Mouse (Mus musculus) G1E-ER4 (cell line): ENCODE data around the gene Dusp16. TPM values are rescaled to one million over a fixed set of nuclear protein-coding genes. Genes with fewer than 3 reads are reported as not detected.

Source experiments
- GATA1 ChIP-seq: IDR thresholded peaks from one replicate; pipeline ENCODE4 v1.8.0; 2012; ENCODE audit warnings: low read length, inconsistent platforms
- polyA plus RNA-seq: library from polyadenylated mRNA; stranded (reverse); fragments of >175 nt; gene quantifications from 2 replicates; pipeline ENCODE4 v1.2.3, GENCODE M21; 2012

Dusp16 gene
- polyA plus RNA-seq: 3.1 and 4.7 TPM in 2 replicates

DNA sequence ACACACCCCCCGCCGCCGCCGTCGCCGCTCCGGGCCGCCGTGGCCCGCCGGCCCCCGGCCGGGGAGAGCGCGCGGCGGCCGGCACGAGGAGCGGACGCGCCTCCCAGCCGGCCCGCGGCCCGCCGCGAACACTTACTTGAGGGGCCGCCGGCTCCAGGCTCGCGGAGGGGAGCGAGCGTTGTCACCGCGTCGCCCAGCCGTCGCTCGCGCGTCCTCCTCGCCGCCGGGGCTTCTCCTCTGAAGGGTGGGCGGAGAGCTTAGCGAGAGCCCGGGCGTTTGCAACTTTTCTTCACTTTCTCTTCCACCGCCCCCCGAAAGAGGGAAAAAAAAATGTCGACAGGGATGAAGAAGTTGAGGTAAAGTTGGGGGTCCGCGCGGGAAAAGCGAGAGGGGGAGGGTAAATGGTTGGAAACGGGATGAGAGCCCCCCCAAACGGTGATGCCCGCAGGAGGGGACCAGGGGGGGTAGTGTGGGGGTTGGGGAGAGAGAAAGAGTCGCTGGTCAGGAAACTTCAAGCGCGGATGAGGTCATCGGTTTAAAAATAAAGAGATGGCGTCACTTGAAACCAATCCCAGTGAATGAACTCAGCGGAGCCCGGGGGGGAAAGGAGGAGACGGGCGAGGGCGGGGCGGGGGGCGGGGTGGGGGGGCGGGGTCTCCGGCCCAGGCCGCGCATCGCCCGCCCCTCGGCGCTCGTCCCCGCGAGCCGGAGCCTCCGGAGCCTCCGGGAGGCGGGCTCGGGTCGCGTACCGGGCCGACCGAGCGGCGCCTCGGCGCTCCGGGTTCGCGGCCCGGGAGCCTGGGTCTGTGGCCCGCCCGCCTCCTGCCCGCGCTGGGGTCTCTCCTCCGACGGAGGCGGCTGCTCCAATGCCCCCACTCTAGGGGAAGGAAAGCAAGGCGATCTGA, at the start of gene Dusp16:
TSS of gene Dusp16 (minus strand) at position 485 of the 905 bp plus-strand sequence.
- no peak for TF ChIP-seq GATA1

DNA sequence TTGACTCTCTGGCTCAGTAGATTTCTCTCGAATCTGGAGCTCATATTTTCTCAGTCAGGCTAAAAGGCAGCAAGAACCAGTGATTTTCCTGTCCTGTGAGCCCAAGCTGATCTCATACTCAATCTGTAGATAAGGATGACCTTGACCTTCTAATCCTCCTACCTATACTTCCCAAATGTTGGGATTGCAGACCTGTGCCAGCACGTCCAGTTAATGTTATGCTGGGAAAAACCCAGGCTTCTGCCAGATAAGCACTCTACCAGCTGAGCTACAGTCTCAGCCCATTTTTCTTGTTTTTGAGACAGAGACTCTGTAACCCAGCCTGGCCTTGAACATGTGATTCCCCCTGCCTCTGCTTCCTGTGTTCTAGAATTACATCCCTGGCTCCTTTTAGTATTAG, 47.9 kb upstream of the Dusp16 start:
- TF ChIP-seq GATA1: no peak

- no peak for TF ChIP-seq GATA1
These were observed 45.7 kb upstream of the Dusp16 start for GRCm38 (mm10) chr6:134838111-134838510.

DNA sequence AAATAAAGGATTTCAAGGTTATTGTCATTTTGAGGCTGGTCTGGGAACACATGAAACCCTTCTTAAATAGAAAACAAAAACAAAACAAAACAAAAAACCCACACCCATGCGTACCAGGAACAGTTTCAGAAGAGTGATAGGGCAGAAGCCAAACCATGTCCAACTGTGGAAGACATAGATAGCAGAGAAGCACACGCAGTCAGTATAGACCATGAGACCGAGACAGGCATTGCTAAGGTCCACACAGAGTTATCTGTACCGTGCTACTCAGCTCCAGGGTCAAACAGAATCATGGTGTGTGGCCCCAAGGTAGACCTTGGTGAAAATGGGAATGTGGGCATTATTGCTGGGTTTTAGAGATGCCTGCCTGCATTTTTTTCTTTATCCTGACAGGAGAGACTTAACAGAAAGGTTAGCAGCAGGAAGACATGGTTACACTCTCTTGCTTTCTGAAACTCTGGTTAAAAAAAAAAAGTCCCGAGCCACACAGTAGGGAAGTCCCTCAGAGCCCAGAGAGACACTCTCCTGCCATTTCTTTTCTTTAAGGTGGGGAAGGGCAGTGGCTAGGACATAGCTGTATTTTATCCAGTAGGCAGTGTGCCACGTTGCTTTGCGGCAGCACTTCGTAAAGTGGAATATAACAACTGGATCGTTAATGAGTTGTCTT, 42.3 kb upstream of the Dusp16 start:
- TF ChIP-seq GATA1: no peak

GRCm38 (mm10) chr6:134830776-134831175, 38.4 kb upstream of the Dusp16 start:
- TF ChIP-seq GATA1: no peak

DNA sequence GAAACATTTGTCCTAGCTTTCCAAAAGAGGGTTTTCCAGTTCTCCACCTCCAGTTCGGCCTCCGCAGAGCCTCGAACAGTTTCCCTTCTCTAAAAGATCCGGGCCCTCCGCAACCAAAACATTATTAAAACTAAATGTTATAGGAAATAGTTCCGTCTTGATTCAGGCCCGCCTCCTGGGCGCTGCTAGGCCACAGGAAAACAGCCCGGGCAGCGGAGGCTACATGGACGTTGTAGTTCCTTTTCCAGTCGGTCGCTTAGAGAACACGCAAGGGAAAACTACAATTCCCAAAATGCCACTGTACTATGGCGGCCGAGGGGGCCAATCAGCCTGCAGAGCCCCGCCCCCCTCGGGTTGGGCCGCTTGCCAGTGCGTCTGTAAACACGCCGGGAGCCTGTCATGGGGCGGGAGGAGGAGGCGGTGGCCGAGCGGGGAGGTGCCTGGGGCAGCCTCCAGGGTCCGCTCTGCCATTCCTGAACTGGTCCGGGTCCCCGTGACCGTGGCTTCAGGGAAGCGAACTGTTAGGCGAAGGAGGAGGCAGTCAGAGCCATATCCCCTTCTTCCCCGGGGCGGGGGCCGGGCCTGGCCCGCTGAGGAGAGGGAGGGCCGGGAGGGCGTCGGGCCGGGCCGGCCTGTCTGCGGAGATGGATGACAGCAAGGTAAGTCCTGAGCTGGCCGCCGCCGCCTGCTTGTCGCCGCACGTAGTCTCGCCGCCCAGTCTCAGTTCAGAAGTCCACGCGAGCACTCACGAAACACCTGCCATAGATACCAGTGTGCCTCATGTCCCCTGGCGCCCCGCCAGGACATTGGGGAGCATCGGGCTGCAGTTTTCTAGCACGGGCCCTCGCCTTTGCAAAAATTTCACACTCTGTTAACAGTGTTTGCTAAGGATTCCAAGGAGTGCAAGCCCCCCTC, 37.6 kb upstream of the Dusp16 start, which contains the start of gene Crebl2:
TSS of gene Crebl2 (plus strand) at position 369 of the 915 bp plus-strand sequence.
- no peak for TF ChIP-seq GATA1

GRCm38 (mm10) chr6:134822844-134823243, 30.4 kb upstream of the Dusp16 start:
- TF ChIP-seq GATA1: no peak

- TF ChIP-seq GATA1: no peak
These were observed 28.0 kb upstream of the Dusp16 start for GRCm38 (mm10) chr6:134820411-134820810.

GRCm38 (mm10) chr6:134819741-134820140, 27.3 kb upstream of the Dusp16 start:
- TF ChIP-seq GATA1: no peak

GRCm38 (mm10) chr6:134817051-134817928, 24.9 kb upstream of the Dusp16 start:
- TF ChIP-seq GATA1: no peak

GRCm38 (mm10) chr6:134813066-134813465, 20.6 kb upstream of the Dusp16 start:
- TF ChIP-seq GATA1: no peak

DNA sequence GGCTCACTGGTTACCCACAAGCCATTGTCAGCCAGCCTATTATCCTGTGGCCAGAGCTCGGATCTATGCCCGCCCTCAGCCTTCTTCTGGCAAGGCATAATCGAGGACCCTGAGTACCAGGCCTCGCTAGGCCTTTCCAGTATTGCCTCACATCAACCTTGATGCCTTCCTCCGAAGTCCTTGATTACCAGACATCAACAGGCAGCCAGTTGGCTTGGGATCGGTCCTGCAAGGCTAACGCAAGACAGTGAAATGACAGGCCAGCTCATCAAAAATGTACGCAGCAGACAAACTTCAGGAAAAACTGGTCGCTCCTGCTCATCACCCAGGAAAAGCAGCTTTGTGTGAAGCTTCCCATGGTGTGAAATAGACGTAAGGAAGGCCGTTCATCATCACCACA, 15.4 kb upstream of the Dusp16 start:
- no peak for TF ChIP-seq GATA1

DNA sequence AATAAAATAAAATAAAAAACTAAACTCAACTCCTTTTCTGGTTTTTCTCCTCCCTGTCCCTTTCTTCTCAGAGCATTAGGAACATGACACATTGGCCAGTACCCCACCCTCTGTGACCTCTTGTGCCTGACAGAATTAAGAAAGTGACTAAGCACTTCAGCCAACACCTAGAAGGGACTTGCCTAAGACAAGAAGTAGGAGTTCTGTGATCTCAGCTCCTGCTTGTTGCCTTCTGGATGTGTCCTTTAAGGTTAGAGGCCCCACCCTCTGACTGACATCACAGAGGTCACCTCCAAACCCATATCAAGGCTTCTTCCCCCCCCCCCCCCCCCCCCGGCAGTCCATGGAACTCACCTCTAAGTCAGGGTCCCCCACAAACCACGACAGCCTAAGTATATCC, 14.7 kb upstream of the Dusp16 start:
- TF ChIP-seq GATA1: no peak

DNA sequence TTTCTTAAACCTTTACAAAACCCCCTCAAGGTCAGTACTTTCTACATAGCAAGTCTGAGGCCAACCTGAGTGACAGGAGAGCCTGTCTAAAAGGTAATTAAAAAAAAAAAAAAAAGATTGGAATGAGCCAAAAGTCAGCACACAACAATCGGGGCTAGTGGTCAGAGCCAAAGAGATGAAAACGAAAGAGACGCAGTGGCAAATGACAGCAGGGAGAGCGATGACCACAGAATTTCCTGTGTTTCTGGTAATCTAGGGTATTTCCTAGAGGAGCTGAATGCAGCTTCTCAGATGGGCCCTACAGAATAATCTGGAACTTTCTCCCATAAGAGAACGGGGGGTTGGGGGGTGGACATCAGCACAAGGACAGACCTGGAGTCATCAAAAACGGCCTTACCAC, 13.7 kb upstream of the Dusp16 start:
- no peak for TF ChIP-seq GATA1
